Mouse (Mus musculus) regulatory T cell (primary cell): ENCODE results near the gene Nrp2.

ENCODE experiments used
- in situ Hi-C: fragments of 300-600 bp; cut with MboI, MseI; formaldehyde crosslinking; loops from one replicate; pipeline ENCODE4 v1.15.1; 2025; ENCODE audit warnings: high pct_unique_total_duplicates

Gene Nrp2

GRCm38 (mm10) chr1:62751011-62752006 is 48.2 kb downstream of the Nrp2 start:
- in situ Hi-C loops, result no loop called here

DNA sequence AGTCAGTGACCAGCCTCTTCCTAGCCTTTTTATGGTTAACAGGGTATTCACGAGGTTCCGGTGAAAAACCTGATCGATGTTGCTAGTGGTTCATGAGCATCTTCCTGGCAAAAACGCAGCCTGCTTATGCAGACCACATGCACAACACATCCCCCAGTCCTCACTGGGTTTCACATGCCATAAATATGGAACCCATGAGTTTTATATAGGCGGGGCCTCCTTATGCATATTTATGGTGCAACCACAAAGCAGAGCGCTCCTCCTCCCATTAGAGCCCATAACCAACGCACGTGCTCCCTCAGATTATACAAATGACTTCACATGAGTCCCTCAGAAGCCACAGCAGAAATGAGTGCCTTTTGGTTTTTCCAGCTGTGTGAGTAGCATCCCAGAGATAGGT is 49.0 kb downstream of the Nrp2 start:
- in situ Hi-C loops, result no loop called here

- in situ Hi-C loops, result no loop called here
These were observed 49.7 kb downstream of the Nrp2 start for GRCm38 (mm10) chr1:62752661-62753333.

GRCm38 (mm10) chr1:62754066-62754835 is 51.2 kb downstream of the Nrp2 start:
- in situ Hi-C loops, result no loop called here

- in situ Hi-C loops, result no loop called here
These were observed 57.0 kb downstream of the Nrp2 start for GRCm38 (mm10) chr1:62760086-62760485.

- in situ Hi-C loops, result no loop called here
These were observed 57.5 kb downstream of the Nrp2 start for GRCm38 (mm10) chr1:62760565-62760964.

GRCm38 (mm10) chr1:62763779-62764178 is 60.7 kb downstream of the Nrp2 start:
- in situ Hi-C loops, result no loop called here

DNA sequence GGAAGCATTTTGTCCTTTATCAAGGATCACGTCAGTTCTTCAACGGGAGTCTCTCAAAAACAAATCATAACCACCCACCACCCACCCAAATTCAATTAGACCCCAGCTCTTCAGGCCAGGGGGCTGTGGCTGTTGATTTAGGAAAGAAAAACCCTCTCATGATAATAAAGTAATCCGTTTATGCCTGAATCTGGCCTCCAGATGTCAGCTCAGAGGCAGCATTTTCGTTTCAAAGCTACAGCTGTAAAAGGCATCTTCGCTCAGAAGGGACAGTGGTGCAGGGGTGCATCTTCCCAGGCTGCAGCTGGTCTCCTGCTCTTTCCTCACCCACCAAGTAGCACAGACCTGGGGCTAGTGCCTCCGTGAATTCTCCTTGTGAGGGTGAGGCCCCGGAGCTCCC is 62.1 kb downstream of the Nrp2 start:
- in situ Hi-C loops, result no loop called here

GRCm38 (mm10) chr1:62766766-62767165 is 63.7 kb downstream of the Nrp2 start:
- in situ Hi-C loops, result no loop called here

GRCm38 (mm10) chr1:62767611-62768010 is 64.5 kb downstream of the Nrp2 start:
- in situ Hi-C loops, result no loop called here

- in situ Hi-C loops, result no loop called here
These were observed 67.5 kb downstream of the Nrp2 start for GRCm38 (mm10) chr1:62770576-62770975.

DNA sequence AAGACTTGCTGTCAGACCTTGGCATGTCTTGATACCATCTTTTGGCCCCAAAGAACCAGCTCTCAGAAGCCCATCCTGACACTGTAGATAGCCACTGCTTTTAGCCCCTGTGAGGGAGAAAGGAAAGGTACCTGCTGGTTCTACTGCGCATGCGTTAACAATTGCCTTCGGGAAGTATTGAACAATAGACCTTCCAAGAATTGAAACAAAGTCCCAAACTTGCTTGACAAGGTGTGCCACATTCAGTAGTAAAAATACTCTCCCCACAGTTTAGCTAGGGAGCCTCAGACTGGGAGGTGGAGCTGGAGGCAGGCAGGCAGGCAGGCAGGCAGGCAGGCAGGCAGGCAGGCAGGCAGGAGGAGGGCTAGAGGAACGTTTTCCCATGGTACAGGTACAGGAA is 69.3 kb downstream of the Nrp2 start:
- in situ Hi-C loops, result no loop called here

GRCm38 (mm10) chr1:62773105-62773920 is 70.2 kb downstream of the Nrp2 start:
- in situ Hi-C loops, result no loop called here

DNA sequence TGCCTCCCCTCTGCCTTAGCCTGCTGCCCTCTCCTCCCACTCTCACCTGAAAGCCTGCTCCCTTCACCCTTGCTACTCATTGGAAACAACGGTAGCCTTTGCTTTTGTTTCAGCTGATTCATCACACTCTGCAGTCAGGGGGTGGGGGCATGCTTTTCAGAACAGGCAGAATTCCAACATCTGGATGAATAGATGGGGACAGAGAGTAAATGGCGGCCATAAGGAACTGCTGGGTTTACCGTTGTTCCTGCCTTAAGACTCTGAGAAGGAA is 70.8 kb downstream of the Nrp2 start:
- in situ Hi-C loops, result no loop called here

- in situ Hi-C loops, result no loop called here
These were observed 71.5 kb downstream of the Nrp2 start for GRCm38 (mm10) chr1:62774288-62775218.

DNA sequence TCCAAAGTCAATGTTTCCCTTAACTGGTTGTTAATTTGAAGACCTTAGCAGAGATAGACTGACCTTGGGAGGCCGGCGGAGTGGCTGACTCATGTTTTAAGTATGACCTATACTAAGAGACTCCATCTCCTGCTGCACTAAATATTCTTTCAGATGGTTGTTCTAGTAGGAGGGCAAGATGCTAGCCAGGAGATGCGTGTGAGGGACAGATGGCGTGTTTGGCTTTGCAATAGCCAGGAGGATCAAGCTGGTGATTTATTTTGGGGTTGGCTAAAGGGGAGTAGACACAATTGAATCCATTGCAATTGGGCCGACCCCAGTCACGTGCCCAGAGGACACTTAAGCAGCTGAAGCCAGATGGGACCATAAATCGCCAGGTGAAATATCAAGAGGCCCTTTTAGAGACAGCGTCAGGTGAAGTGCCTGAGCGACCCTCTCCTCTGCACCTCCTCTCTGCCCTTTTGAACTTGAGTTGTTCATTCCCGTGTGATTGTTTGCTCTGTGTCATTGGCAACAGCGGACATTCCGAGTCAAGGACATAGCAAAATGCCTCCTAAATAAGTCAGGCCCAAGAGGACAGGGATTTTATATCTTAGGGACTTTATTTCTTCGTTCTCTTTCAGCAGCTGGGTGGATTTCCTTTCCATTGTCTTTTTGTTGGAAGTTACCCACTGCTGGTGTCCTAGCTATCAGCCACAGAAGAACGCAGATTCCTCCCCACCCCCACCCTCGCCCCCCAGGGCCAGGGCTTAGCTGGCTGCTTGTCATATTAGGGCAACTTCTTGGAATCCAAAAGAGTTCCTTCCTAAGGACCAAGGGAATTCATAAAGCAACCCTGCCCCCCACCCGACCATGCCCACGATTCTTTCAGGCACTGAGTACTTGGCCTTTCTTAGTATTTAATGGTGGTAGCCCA is 74.5 kb downstream of the Nrp2 start:
- in situ Hi-C loops, result no loop called here

DNA sequence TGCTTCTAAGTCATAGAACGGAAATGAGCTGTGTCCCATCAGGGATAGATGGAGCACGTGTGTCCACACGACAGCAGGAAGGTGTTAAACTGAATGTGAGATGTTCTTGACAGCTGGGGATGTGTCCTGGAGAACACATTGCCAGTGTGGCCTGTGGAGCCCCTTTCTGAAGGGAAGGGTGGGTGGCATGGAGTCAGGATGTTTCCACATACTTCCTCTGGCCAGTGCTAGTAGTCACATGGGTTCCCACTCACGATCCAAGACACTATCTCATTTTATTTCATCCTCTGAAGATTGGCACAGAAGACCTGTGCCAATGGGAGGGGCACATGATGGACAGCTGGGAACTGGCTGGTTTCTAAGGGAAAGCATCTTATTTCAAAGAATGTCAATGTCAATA is 75.8 kb downstream of the Nrp2 start:
- in situ Hi-C loops, result no loop called here

GRCm38 (mm10) chr1:62780068-62780761 is 77.1 kb downstream of the Nrp2 start:
- in situ Hi-C loops, result loop anchor here (10.0 kb wide), 1 partner anchor 155 kb away; no protein-coding TSS in a partner anchor
